Mouse (Mus musculus): ENCODE data around the gene Col9a2.
A peak's percentile ranks its signal among the peaks of the same experiment; 100 is the strongest.
"Not testable (repeated sequence)": the region's sequence is repeated elsewhere in the genome, so short reads cannot be mapped to it uniquely, and the experiment has no call there.

The Col9a2 gene

GRCm38 (mm10) chr4:121021911-121022310 is 17.3 kb upstream of the Col9a2 start:
- no peak for DNase-seq (ENCODE audit: low read depth)

GRCm38 (mm10) chr4:121023464-121023863 is 15.7 kb upstream of the Col9a2 start:
- no peak for DNase-seq (ENCODE audit: low read depth)

GRCm38 (mm10) chr4:121023941-121024340 is 15.2 kb upstream of the Col9a2 start:
- peak; percentile 62 for DNase-seq (ENCODE audit: low read depth)

DNA sequence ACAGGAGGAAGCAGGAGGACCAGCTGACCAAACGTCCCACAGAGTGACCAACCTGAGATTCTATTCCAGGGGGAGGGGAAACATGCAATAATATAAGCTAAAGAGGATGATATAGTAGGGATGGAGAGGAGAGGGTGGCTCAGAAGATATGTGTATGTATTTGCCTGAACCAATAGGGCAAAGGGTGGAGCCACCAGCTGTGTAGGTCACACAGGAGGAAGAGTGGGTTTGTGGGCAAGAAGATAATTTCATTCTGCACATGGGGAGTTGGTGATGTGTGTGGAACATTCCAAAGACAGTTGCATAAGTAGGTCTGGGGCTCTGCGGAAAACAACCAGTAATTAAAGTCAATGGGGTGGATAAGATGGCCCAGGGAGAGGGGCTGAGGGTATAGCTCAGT is 13.5 kb upstream of the Col9a2 start:
- DNase-seq (ENCODE audit: low read depth) = no peak

DNA sequence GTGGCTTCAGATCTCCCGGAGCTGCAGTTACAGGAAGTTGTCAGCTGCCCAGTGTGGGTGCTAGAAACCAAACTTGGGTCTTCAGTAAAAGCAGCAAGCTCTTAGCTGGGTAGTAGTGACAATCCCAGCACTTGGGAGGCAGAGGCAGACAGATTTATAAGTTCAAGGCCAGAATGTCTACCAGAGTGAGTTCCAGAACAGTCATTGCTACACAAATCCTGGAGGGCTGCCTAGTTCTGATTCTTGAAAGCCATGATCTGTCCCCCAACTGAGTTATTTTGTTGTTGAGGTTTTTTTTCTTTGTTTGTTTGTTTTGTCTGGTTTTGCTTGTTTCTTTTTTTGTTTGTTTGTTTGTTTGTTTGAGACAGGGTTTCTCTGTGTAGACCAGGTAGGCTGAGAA is 11.0 kb upstream of the Col9a2 start:
- DNase-seq (ENCODE audit: low read depth) = no peak

DNA sequence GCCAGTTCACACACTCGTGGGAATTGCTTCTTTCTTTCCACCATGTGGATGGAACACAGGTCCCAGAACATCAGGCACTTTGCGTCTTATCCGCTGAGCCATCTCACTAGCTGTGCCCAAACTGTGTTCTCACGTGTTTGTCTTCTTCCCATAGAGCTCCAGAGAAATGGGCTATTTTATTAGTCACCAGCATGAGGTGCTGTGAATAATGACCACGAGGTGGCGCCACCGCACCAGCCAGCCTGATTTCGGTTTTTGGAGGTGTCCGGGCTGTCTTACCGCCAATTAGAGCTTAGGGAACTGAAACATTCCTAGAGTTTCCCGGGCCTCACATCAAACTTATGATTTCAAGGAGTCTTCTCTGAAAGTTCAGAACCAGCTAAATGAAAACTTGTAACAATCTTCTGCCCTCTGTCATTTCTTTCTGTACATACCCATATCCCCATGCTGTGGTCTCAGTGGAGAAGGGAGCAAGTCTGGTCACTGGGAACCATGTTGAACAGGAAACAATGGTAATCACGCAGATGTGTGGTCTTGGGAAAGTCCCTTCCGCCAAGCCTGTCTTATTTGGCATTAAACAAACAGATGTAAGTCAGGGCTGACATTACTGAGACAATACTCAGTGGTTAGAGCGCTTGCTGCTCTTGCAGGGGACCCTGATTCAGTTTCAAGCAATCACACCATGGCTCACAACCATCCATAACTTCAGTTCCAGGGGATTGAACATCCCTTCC is 10.4 kb upstream of the Col9a2 start:
- DNase-seq (ENCODE audit: low read depth) = peak; percentile 60

GRCm38 (mm10) chr4:121029632-121030031 is 9.6 kb upstream of the Col9a2 start:
- no peak for DNase-seq (ENCODE audit: low read depth)

DNA sequence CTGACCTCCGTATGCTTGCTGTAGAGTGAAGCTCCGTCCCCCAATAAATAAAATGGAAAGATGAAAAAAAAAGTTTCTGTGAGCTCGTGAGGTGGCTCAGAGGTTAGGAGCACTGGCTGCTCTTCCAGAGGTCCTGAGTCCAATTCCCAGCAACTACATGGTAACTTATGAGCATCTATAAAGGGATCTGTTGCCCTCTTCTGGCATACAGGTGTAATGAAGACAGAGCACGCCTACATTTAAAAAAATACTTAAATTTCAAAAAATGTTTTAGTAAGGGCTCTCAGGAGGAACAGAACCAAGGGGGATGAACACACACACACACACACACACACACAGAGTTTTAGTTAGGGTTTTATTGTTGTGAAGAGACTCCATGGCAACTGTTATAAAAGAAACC is 7.7 kb upstream of the Col9a2 start:
- DNase-seq (ENCODE audit: low read depth) = no peak

GRCm38 (mm10) chr4:121033006-121033405 is 6.2 kb upstream of the Col9a2 start:
- DNase-seq (ENCODE audit: low read depth) = no peak

- DNase-seq (ENCODE audit: low read depth) = no peak
These were observed 1.1 kb downstream of the Col9a2 start for GRCm38 (mm10) chr4:121040323-121040722.

DNA sequence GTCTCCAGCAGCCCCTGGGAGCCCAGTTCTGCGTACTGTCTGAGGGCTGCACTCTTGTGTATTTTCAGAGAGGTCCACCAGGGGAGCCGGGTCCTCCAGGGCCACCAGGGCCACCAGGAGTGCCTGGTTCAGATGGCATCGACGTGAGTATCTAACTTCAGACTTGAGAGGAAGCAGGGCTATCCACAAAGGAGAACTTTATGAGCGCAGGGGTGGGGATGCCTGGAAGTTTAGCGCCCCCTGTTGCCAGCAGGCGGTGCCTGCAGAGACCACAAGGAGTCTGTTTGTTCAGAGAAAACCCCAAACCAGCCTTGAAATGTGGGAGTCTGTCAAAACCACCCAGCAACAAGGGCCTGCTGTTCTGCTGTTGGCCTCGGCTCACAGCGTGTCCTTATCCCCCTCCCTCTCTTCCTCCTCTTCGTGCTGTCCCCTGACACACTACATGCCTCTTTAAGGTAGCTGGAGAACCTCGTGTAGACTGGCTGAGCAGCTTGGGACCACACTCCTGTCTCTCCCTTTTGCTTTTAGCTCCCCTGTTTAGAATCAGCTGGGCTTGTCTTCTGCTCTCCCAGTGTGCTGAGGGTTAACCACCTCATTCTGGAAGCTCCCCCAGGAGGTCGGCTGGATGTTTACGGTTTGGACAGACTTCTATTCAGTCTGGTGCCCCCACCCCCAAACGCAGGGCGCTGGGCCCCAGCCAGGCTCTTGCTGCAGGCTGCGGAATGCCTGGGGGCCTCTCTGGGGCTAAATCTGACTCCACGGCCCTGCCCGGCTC is 1.9 kb downstream of the Col9a2 start:
- DNase-seq (ENCODE audit: low read depth) = peak; percentile 56

GRCm38 (mm10) chr4:121042472-121042871 is 3.3 kb downstream of the Col9a2 start:
- no peak for DNase-seq (ENCODE audit: low read depth)

- DNase-seq (ENCODE audit: low read depth) = no peak
These were observed 3.8 kb downstream of the Col9a2 start for GRCm38 (mm10) chr4:121042946-121043345.

DNA sequence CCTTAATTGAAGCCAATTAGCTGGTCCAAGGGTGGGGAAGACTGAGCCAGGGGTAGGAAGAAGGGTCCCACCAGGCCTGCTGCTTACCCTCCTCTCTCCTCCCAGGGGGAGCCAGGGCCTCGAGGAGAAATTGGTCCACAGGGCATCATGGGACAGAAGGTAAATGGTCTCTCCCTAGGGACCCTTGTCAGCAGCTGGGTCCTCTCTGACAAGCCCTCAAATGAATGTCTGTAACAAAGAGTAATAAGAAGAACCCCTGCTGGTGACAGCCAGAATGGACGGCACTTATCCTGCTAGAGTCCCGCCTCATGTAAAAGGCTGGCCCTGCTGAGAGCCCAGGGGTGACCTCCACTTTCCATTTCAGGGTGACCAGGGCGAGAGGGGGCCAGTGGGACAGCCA is 12.7 kb downstream of the Col9a2 start:
- DNase-seq (ENCODE audit: low read depth) = no peak

DNA sequence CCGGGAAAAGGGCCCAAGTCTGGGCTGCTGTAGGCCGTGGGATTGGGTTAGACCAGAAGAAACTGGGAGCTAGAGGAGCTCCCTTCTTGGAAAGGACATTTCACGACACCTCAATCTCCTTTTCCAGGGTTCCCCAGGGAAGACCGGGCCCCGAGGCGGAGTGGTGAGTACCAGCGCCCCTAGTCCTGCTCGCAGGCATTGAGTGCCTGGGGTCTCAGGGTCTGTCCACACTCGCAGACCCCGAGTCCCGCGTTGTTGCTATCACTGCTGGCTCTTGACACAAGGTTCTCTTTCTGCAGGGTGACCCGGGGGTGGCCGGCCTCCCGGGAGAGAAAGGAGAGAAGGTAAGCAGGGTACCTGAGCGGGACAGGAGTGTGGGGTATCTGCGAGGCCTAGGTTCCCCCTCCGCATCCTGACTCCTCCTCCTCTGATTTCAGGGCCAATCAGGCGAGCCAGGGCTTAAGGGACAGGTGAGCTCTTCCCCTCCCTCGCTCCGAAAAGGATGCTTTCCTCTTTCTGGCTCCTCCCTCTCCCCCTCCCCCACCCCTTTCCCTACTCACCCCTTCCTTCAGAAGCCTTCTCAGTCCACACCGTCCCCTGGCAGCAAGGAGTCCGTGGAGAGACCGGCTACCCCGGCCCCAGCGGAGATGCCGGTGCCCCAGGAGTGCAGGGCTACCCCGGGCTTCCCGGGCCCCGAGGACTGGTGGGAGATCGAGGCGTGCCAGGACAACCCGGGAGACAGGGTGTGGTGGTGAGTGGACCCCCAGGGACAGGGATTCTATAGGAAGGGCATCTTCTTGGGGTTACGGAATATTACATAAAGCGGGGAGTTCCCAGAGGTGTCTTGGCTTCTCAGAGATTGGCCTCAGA is 13.5 kb downstream of the Col9a2 start:
- no peak for DNase-seq (ENCODE audit: low read depth)

- DNase-seq (ENCODE audit: low read depth) = no peak
These were observed 17.2 kb downstream of the Col9a2 start for GRCm38 (mm10) chr4:121056342-121056741.

GRCm38 (mm10) chr4:121057032-121057431 is 17.8 kb downstream of the Col9a2 start:
- DNase-seq (ENCODE audit: low read depth) = no peak

GRCm38 (mm10) chr4:121059218-121059617 is 20.0 kb downstream of the Col9a2 start:
- DNase-seq (ENCODE audit: low read depth) = not testable (repeated sequence)

GRCm38 (mm10) chr4:121065336-121065735 is 26.2 kb downstream of the Col9a2 start:
- DNase-seq (ENCODE audit: low read depth) = no peak

DNA sequence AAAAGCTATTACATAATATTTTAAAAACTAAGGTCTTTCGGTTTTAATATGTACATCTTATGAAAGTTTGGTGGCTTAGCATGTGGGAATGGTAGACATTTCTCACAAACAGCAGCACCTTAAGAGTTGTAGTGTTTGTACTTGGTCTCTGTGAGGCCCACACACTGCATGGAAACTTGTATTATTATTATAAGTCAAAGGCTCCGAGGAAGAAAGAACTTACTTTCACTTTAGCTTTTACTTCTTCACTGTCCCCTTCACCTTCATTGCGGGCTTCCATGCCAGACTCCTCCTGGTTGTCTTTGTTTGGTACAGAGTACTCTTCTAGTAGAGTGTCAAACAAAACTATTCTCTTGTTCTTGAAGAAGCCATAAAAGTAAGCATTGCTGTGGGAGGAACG is 35.1 kb downstream of the Col9a2 start:
- DNase-seq (ENCODE audit: low read depth) = no peak

DNA sequence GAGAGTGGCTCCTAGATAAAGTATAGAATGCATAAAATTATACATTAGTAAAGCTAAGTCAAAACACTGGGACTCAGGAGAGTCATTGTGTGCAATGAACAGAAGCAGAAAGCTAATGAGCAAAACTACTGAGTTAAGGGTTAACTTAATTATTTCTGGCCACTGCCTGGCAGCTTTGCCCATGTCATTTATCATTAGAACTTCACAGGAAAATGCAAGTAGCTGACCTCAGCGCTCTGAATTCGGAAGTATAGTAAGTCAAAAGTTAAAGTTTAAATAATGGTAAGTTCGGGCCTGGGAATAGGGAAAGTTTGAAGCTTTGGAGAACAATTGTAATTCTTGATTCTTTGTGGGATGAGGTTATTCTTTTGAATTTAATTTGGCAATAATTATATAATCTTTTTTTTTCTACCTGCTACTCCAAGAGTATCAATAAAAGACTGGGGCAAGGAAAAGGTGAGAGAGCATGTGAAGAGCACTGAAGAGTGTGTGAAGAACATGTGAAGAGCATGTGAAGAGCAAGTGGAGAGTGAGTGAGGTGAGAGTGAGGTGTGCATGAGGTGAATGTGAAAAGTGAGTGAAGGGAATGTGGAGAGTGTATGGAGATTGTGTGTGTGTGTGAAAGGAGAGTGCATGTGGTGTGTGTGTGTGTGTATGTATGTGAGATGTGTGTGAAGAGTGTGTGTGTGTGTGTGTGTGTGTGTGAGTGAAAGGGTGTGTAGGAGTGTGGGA is 38.9 kb downstream of the Col9a2 start:
- DNase-seq (ENCODE audit: low read depth) = no peak

DNA sequence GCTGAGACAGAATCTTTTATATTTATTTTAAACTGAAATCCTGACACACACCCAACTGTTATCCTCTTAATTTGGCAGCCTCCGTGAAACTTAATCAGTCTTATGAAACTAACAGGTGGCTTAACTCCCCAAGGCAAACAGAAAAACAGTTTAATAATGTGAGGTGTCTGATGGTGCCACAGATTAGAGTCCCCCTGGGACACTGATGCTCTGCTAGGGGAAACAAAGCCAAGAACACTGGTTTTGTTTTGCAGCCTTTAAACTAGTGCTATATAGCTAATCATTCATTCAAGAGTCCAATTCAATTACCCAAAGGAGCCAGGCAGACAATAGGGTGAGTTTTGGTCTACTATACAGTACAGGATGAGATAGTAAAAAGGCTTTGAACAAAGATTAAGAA is 41.2 kb downstream of the Col9a2 start:
- DNase-seq (ENCODE audit: low read depth) = no peak

All from c-Kit-positive CD71-negative TER-119-negative erythroid progenitor cells, embryonic 14.5 days (primary cell).